Mouse (Mus musculus): Measurements from ENCODE around the gene Ston1. TPM values are rescaled to one million over a fixed set of nuclear protein-coding genes. Genes with fewer than 3 reads are reported as not detected.

Ston1 gene
- polyA plus RNA-seq, 1 experiment from 2014 or later = 5.0 TPM

DNA sequence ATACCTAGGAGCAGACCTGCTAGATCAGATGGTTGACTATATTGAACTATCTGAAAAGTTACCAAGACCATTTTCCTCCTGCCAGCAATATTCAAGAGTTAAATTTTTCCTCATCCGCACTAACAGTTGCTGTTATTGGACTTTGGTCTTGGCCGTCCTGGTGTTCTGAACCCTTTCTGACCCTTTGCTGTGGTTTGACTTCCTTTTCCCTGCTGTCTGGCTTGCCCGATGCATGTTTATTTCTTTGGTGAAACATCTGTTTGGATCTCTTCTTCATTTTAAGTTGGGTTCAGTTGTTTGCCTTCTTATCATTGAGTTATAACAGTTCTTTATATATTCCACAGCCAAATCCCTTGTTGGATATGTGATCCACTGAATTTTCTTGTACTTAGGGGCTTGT lies 33.9 kb upstream of the Ston1 start:
- Histone ChIP-seq H3K4me3 (no peak overlapping the region), H3K27me3 (no peaks in the 10 kb centered on the region), H3K9me3 (replicated peaks) (no peaks in the 10 kb centered on the region), H3K4me1 (replicated peaks) (0 out of 2 replicates have a peak, but pooled peaks cover 3% of the 10 kb centered on the region), H3K27ac (no peak overlapping the region), H3K4me2 (no peak overlapping the region), H3K9ac (no peak overlapping the region), H3K36me3 (peaks cover 20% of the 10 kb centered on the region)
- ATAC-seq (replicated peaks; ENCODE audit: insufficient number of reproducible peaks, insufficient read depth, low FRiP score, low read depth) = no peak
- WGBS = 73% methylated on average over 3 of the region's 3 CpGs

DNA sequence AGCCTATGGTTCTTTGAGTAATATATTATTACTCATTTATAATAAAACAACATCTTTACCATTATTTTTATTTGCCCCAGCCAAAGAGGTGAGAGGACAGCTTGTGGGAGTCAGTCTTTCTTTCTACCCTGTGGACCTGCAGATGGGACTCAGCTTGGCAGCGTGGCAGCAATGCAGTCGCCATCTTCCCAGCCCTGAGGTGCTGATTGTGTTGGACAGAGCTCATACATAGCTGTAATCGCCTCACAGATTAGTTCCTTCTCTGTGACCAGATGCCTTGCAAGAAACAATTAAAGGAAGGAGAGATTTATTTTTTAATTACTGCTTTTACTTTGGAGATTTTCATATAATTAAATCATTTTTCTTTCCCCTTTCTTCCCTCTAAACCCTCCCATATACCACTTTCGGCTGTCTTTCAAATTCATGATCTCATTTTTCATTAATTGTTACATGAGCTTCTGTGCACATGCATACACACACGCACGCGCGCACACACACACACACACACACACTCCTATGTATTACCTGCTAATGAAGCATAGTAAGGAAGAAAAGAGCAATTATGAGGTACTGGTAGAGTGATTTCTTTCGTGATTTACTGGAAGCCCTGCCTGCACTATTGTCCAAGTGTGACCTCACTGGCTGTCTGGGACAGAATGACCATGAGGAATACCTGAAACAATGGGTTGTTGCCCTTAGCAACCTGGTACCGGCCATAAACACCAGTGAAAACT lies 27.5 kb upstream of the Ston1 start:
- Histone ChIP-seq H3K9me3 (replicated peaks) (no peaks in the 10 kb centered on the region), H3K4me1 (replicated peaks) (no peaks in the 10 kb centered on the region), H3K27me3 (no peaks in the 10 kb centered on the region), H3K4me3 (no peak overlapping the region), H3K4me2 (no peak overlapping the region), H3K36me3 (peaks cover 47% of the 10 kb centered on the region), H3K9ac (no peak overlapping the region), H3K27ac (no peak overlapping the region)
- no peak for ATAC-seq (replicated peaks; ENCODE audit: insufficient number of reproducible peaks, insufficient read depth, low FRiP score, low read depth)
- WGBS = 86% methylated on average over 10 of the region's 10 CpGs

DNA sequence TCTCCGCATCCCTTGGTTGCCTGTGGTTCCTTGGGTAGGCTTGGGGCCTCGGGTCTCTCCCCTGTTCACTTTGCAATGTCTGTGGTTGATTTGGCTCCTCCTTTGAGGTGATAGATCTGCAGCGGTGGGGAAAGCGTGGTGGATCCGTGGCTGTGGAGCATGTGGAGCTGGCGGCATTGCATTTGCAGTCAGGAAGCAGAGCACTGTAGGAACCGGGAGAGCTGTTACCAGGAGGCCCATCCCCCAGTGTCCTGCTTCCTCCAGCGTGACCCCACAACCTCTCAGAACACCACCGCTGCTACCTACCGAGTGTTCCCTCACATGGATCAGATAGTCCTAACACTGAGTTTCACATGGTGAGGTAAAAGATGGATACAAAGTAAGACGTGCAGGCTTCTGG lies 26.7 kb upstream of the Ston1 start:
- Histone ChIP-seq H3K4me1 (replicated peaks) (no peaks in the 10 kb centered on the region), H3K9me3 (replicated peaks) (no peaks in the 10 kb centered on the region), H3K9ac (no peak overlapping the region), H3K27me3 (no peaks in the 10 kb centered on the region), H3K27ac (no peak overlapping the region), H3K4me2 (no peak overlapping the region), H3K4me3 (no peak overlapping the region), H3K36me3 (peaks cover 48% of the 10 kb centered on the region)
- 77% methylated on average over 11 of the region's 11 CpGs for WGBS
- no peak for ATAC-seq (replicated peaks; ENCODE audit: insufficient number of reproducible peaks, insufficient read depth, low FRiP score, low read depth)

DNA sequence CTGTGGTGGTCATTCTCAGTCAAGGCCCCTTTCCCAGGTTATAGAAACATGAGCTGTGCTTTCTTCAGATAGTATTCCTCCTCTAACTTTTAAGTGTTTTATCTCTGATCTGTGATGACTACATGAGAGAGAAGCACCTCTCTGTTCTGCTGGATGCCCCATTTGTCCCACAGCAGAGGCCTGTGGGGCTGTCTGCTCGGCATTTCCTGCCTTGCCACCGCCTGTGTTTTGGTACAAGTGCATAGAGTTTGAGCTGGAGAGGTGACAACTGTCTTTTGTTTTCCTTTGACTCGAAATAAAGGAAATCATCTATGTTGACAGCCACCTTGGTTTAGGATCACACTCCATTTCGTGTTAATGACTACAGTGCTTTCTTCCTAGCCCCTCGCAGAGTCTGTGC lies 22.7 kb upstream of the Ston1 start:
- 57% methylated on average over 5 of the region's 5 CpGs for WGBS
- Histone ChIP-seq H3K27me3 (no peaks in the 10 kb centered on the region), H3K9ac (no peak overlapping the region), H3K27ac (no peak overlapping the region), H3K36me3 (peaks cover 63% of the 10 kb centered on the region), H3K4me2 (no peak overlapping the region), H3K4me1 (replicated peaks) (no peaks in the 10 kb centered on the region), H3K9me3 (replicated peaks) (no peaks in the 10 kb centered on the region), H3K4me3 (no peak overlapping the region)
- no peak for ATAC-seq (replicated peaks; ENCODE audit: insufficient number of reproducible peaks, insufficient read depth, low FRiP score, low read depth)

DNA sequence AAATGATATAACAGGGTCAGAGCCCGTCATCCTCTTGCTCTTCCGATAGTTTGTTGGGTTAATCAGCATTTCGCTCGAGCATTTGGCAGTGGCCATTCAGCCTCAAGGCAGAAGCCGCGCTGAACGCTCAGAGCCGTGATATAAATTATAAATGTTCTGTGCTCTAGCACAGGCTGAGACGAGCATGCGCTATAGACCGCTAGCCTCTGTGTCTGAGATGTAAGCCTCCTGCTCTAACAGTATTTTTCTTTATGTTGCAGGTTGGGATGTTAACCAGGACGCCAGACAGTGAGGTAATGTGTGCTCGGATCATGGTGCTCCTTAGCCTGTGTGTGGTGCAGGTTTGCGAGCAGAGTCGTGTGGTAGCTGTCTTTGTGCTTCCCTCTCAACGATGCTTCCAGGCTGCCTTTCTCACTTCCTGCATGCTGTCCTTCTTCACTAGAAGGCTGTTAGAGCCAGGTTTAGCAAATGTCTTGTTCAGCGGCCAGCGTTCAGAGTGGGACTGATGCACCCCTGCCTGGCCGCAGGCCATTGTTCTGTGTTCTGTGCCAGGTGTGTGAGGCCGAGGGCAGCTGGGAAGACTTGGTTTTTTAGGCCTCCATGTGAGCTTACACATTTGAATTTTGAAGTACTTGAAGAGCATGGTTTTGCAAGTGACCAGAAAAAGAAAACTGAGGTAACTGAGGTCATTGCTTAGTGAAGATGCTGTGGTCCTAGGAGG lies 18.8 kb upstream of the Ston1 start:
- Histone ChIP-seq H3K4me1 (replicated peaks) (0 out of 2 replicates have a peak, but pooled peaks cover 3% of the 10 kb centered on the region), H3K27me3 (no peaks in the 10 kb centered on the region), H3K9me3 (replicated peaks) (no peaks in the 10 kb centered on the region), H3K4me3 (no peak overlapping the region), H3K4me2 (no peak overlapping the region), H3K9ac (no peak overlapping the region), H3K36me3 (peaks cover 48% of the 10 kb centered on the region), H3K27ac (no peak overlapping the region)
- 88% methylated on average over 20 of the region's 20 CpGs for WGBS
- ATAC-seq (replicated peaks; ENCODE audit: insufficient number of reproducible peaks, insufficient read depth, low FRiP score, low read depth) = no peak

DNA sequence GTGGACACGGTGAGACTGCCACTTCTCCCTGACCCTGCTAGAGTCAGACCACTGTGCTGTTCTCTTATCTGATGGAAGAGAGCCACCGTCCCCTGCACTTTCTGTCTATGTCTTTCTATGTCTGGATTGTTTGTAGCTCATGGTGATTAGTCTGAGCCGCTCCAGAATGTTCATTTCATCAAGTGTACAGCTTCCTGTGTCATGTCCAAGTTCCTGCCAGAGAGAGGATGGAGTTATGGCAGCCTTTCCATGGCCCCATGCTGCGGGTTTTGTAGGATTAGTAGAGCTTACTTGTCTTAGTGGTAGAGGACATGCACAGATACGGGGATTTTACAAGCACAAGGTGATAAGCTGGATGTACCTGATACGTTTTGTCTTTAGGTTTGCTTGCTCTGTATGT lies 16.9 kb upstream of the Ston1 start:
- ATAC-seq (replicated peaks; ENCODE audit: insufficient number of reproducible peaks, insufficient read depth, low FRiP score, low read depth) = no peak
- WGBS = 60% methylated on average over 6 of the region's 6 CpGs
- 0 out of 2 replicates have a peak, but pooled peaks cover 3% of the 10 kb centered on the region for H3K4me1 ChIP-seq (replicated peaks)
- H3K9ac ChIP-seq = no peak overlapping the region
- H3K4me3 ChIP-seq = no peak overlapping the region
- H3K36me3 ChIP-seq = peaks cover 57% of the 10 kb centered on the region
- H3K4me2 ChIP-seq = no peak overlapping the region
- H3K27ac ChIP-seq = no peak overlapping the region
- no peaks in the 10 kb centered on the region for H3K27me3 ChIP-seq
- no peaks in the 10 kb centered on the region for H3K9me3 ChIP-seq (replicated peaks)

DNA sequence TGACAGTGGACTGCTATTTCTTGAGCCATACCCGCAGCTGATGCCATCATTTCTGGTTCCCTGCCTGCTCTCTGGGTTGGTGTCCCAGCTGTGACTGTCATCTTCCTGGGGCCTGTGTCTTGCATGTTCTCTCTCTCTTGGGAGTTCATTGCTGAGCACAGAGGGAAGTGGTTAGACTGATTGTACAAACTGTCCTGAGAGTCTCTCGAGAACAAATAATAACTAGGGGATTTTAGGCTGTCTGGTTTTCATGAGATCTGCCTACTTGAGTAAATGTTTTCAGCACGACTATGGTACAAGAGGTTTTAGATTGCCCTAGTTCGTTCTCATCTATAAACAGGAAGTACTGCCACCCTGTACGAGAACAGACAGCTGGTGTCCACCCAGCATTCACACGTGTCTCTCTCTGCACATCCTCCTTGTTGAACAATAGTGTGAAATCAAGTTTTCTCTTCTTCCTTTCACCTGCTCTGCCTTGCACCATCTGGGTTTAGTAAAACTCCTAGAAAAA lies 15.9 kb upstream of the Ston1 start:
- Histone ChIP-seq H3K4me3 (no peak overlapping the region), H3K27me3 (no peaks in the 10 kb centered on the region), H3K4me2 (no peak overlapping the region), H3K9ac (no peak overlapping the region), H3K27ac (no peak overlapping the region), H3K4me1 (replicated peaks) (0 out of 2 replicates have a peak, but pooled peaks cover 3% of the 10 kb centered on the region), H3K36me3 (peaks cover 57% of the 10 kb centered on the region), H3K9me3 (replicated peaks) (no peaks in the 10 kb centered on the region)
- ATAC-seq (replicated peaks; ENCODE audit: insufficient number of reproducible peaks, insufficient read depth, low FRiP score, low read depth) = no peak
- WGBS = 55% methylated on average over 6 of the region's 6 CpGs

DNA sequence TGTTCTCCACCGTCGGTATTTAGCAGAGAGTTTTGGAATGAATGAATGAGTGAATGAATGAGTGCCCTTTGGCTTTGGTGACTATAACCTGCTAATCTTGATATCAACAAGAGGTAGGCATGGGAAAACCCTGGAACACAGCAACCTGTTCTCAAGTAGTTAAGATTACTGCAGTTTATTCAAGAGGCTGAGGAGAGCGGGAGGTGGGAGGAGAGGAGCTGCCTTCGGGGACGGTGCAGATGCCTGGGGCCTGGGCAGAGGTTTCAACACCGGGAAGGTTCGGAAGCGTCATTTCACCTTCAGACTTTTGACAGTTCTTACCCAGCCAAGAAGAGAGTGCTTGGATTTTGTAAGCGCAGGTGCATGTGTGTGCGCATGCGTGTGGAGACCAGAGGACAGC lies 14.5 kb upstream of the Ston1 start:
- WGBS = 85% methylated on average over 11 of the region's 11 CpGs
- no peaks in the 10 kb centered on the region for H3K9me3 ChIP-seq (replicated peaks)
- H3K4me3 ChIP-seq = no peak overlapping the region
- H3K36me3 ChIP-seq = peaks cover 49% of the 10 kb centered on the region
- H3K27me3 ChIP-seq = no peaks in the 10 kb centered on the region
- no peak overlapping the region for H3K4me2 ChIP-seq
- ATAC-seq (replicated peaks; ENCODE audit: insufficient number of reproducible peaks, insufficient read depth, low FRiP score, low read depth) = no peak
- no peak overlapping the region for H3K27ac ChIP-seq
- 0 out of 2 replicates have a peak, but pooled peaks cover 3% of the 10 kb centered on the region for H3K4me1 ChIP-seq (replicated peaks)
- no peak overlapping the region for H3K9ac ChIP-seq

DNA sequence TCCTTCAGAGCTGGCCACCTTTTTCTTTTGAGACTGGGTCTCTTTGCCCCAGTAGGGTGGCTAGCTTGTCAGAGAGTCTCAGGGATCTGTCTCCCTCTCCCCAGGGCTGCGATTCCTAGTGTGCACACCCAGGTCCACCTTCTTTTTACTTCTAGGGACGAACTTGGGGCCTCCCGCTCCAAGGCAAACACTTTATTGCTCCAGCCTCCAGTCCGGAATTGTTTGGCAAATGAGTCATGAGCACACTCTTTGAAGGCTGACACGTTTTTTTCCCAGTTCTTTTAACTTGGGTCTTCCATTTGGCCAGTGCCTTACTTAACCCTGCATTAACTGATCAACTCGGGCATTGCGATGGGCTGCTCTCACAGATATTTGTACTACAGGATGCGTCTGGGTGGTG lies 14.1 kb upstream of the Ston1 start:
- H3K27me3 ChIP-seq = no peaks in the 10 kb centered on the region
- H3K4me1 ChIP-seq (replicated peaks) = 0 out of 2 replicates have a peak, but pooled peaks cover 3% of the 10 kb centered on the region
- H3K4me3 ChIP-seq = no peak overlapping the region
- no peak for ATAC-seq (replicated peaks; ENCODE audit: insufficient number of reproducible peaks, insufficient read depth, low FRiP score, low read depth)
- no peak overlapping the region for H3K9ac ChIP-seq
- 82% methylated on average over 8 of the region's 8 CpGs for WGBS
- H3K4me2 ChIP-seq = no peak overlapping the region
- no peaks in the 10 kb centered on the region for H3K9me3 ChIP-seq (replicated peaks)
- peaks cover 45% of the 10 kb centered on the region for H3K36me3 ChIP-seq
- no peak overlapping the region for H3K27ac ChIP-seq

DNA sequence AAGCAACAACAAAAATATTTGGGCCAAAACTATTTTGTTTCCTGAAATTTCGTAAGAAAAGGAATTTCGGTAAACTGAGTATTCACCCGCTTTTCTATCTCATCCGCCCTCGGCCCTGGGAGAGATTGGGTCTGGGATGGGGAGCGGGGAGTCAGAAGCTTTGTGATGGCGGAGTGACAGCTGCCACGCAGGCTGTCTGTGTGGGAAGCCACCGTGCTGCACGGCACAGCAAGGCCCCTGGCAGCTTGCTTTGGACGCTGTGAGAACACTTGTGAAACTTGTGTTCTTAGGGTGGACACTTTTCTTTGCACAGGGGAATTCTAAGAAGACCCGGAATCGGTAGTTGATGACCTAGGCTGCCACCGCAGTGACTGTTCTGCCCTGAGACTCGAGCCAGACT lies 10.1 kb upstream of the Ston1 start:
- H3K36me3 ChIP-seq = peaks cover 43% of the 10 kb centered on the region
- H3K9me3 ChIP-seq (replicated peaks) = no peaks in the 10 kb centered on the region
- no peak overlapping the region for H3K4me3 ChIP-seq
- H3K9ac ChIP-seq = no peak overlapping the region
- 82% methylated on average over 15 of the region's 15 CpGs for WGBS
- no peak for ATAC-seq (replicated peaks; ENCODE audit: insufficient number of reproducible peaks, insufficient read depth, low FRiP score, low read depth)
- no peaks in the 10 kb centered on the region for H3K27me3 ChIP-seq
- no peaks in the 10 kb centered on the region for H3K4me1 ChIP-seq (replicated peaks)
- no peak overlapping the region for H3K27ac ChIP-seq
- H3K4me2 ChIP-seq = no peak overlapping the region

DNA sequence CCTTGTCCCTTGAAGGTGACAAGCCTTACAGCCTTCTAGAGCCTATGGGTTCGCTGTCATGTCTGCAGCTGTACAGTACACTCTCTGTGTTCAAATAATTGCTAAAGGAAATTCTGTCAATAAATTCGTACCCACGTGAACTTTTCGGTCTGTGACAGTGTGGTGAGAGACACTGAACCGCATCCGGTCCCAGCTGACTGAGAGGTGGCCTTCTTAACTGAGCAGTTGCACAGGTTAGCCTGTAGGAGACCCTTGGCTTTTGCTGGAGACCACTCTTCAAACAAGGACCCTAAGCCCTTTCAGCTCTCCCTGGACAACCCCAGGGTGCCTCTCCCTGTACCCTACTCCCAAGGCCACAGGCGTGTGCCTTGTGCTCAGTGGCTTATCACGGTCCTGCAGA lies 9.3 kb upstream of the Ston1 start:
- Histone ChIP-seq H3K27ac (no peak overlapping the region), H3K4me1 (replicated peaks) (no peaks in the 10 kb centered on the region), H3K9ac (no peak overlapping the region), H3K27me3 (no peaks in the 10 kb centered on the region), H3K4me3 (no peak overlapping the region), H3K9me3 (replicated peaks) (no peaks in the 10 kb centered on the region), H3K36me3 (peaks cover 39% of the 10 kb centered on the region), H3K4me2 (no peak overlapping the region)
- ATAC-seq (replicated peaks; ENCODE audit: insufficient number of reproducible peaks, insufficient read depth, low FRiP score, low read depth) = no peak
- 91% methylated on average over 8 of the region's 8 CpGs for WGBS
